Mouse (Mus musculus) embryonic facial prominence, embryonic 15.5 days (tissue): ENCODE measurements around the gene BC048507. TPM values are rescaled to one million over a fixed set of nuclear protein-coding genes. Genes with fewer than 3 reads are reported as not detected.
"Not testable (repeated sequence)": the region's sequence is repeated elsewhere in the genome, so short reads cannot be mapped to it uniquely, and the experiment has no call there.

Experiments used
- ATAC-seq: fragments of 200-750 bp; cut with Nextera tagmentation; 2 replicates; pipeline ENCODE4 v1.8.0; 2017; ENCODE audit warnings: low read depth, moderate TSS enrichment; ENCODE audit not compliant: insufficient number of reproducible peaks, low FRiP score, low TSS enrichment
- H3K27ac ChIP-seq: fragments of 300-500 bp; sonication (generic); replicated peaks from 2 replicates; pipeline ENCODE4 v1.5.1; 2015; ENCODE audit warnings: mild to moderate bottlenecking, inconsistent platforms
- H3K27me3 ChIP-seq: fragments of 300-500 bp; sonication (generic); 2 replicates; pipeline ENCODE4 v1.6.1; 2015; ENCODE audit warnings: inconsistent platforms
- H3K36me3 ChIP-seq: fragments of 300-500 bp; sonication (generic); 2 replicates; pipeline ENCODE4 v1.6.1; 2015; ENCODE audit warnings: mild to moderate bottlenecking, inconsistent platforms
- H3K4me1 ChIP-seq: fragments of 300-500 bp; sonication (generic); 2 replicates; pipeline ENCODE4 v1.6.1; 2015; ENCODE audit warnings: inconsistent platforms
- H3K4me2 ChIP-seq: fragments of 300-500 bp; sonication (generic); replicated peaks from 2 replicates; pipeline ENCODE4 v1.6.1; 2015; ENCODE audit warnings: mild to moderate bottlenecking, inconsistent platforms
- H3K4me3 ChIP-seq: fragments of 300-500 bp; sonication (generic); replicated peaks from 2 replicates; pipeline ENCODE4 v1.5.1; 2015; ENCODE audit warnings: mild to moderate bottlenecking, inconsistent platforms
- H3K9ac ChIP-seq: fragments of 300-500 bp; sonication (generic); 2 replicates; pipeline ENCODE4 v1.6.1; 2015; ENCODE audit warnings: inconsistent platforms
- H3K9me3 ChIP-seq: fragments of 300-500 bp; sonication (generic); replicated peaks from 2 replicates; pipeline ENCODE4 v1.6.1; 2016; ENCODE audit warnings: inconsistent platforms
- WGBS: fragments of 180-500 bp; shearing (Covaris S2); methylation state at CpG from one replicate; pipeline ENCODE4 v1.1.7; 2015; 5-methylcytosine and 5-hydroxymethylcytosine counted together
- polyA plus RNA-seq: library from polyadenylated mRNA; unstranded; fragments of >200 nt; fragmentation: Nextera tagmentation; extraction: Ambion mirVana; gene quantifications from 2 replicates; pipeline ENCODE4 v1.2.1, GENCODE M21; 2015

BC048507 gene
- polyA plus RNA-seq, 1 experiment from 2014 or later, result not detected

GRCm38 (mm10) chr13:67857317-67857716 is 5.8 kb upstream of the BC048507 start:
- Histone ChIP-seq H3K4me3 (no peak overlapping the region), H3K9me3 (no peaks in the 10 kb centered on the region), H3K9ac (no peak overlapping the region), H3K27ac (no peak overlapping the region), H3K36me3 (no peaks in the 10 kb centered on the region), H3K27me3 (no peaks in the 10 kb centered on the region), H3K4me2 (no peak overlapping the region), H3K4me1 (no peaks in the 10 kb centered on the region)
- WGBS, result 29% methylated on average over 1 of the region's 1 CpGs
- ATAC-seq, result no peak

DNA sequence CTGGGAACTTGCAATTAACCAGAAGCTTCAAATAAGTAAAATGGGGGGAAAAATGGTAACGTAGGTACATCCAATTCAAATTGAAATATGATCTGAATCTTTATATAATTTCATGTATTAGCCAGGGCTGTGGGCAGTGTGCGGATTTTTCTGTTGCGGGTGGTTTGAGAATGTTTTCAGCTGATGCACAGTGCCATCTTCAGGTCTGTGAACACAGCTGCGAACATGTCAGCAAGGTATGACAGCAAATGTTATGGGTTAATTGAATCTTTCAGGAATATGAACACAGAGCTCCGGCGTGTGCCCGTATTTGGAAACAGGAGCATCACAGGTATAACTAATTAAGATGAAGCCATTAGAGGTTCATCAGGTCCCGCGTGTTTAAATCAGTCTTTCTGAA is 618 bp upstream of the BC048507 start:
- Histone ChIP-seq H3K9ac (no peak overlapping the region), H3K27ac (no peak overlapping the region), H3K9me3 (no peaks in the 10 kb centered on the region), H3K4me1 (no peaks in the 10 kb centered on the region), H3K4me2 (no peak overlapping the region), H3K36me3 (no peaks in the 10 kb centered on the region), H3K4me3 (no peak overlapping the region), H3K27me3 (no peaks in the 10 kb centered on the region)
- no peak for ATAC-seq
- WGBS, result 77% methylated on average over 9 of the region's 9 CpGs

- no peak overlapping the region for H3K4me2 ChIP-seq
- no peaks in the 10 kb centered on the region for H3K9me3 ChIP-seq
- no peaks in the 10 kb centered on the region for H3K27me3 ChIP-seq
- 62% methylated on average over 5 of the region's 5 CpGs for WGBS
- H3K27ac ChIP-seq, result no peak overlapping the region
- H3K9ac ChIP-seq, result no peak overlapping the region
- no peak for ATAC-seq
- no peak overlapping the region for H3K4me3 ChIP-seq
- H3K36me3 ChIP-seq, result no peaks in the 10 kb centered on the region
- H3K4me1 ChIP-seq, result no peaks in the 10 kb centered on the region
Observed at GRCm38 (mm10) chr13:67864764-67865350, 1.7 kb downstream of the BC048507 start.

- H3K36me3 ChIP-seq, result no peaks in the 10 kb centered on the region
- no peak overlapping the region for H3K4me2 ChIP-seq
- no peaks in the 10 kb centered on the region for H3K27me3 ChIP-seq
- ATAC-seq, result no peak
- 31% methylated on average over 3 of the region's 3 CpGs for WGBS
- no peak overlapping the region for H3K4me3 ChIP-seq
- H3K4me1 ChIP-seq, result no peaks in the 10 kb centered on the region
- no peak overlapping the region for H3K27ac ChIP-seq
- no peak overlapping the region for H3K9ac ChIP-seq
- H3K9me3 ChIP-seq, result no peaks in the 10 kb centered on the region
Observed at GRCm38 (mm10) chr13:67867899-67868298, 4.8 kb downstream of the BC048507 start.

- not testable (repeated sequence) for ATAC-seq, H3K4me2 ChIP-seq
Observed at GRCm38 (mm10) chr13:67876049-67876698, 13.0 kb downstream of the BC048507 start.

GRCm38 (mm10) chr13:67876699-67877254 is 13.7 kb downstream of the BC048507 start:
- Histone ChIP-seq H3K9me3 (no peaks in the 10 kb centered on the region), H3K9ac (no peak overlapping the region), H3K4me3 (no peak overlapping the region), H3K27me3 (no peaks in the 10 kb centered on the region), H3K4me2 (no peak overlapping the region), H3K4me1 (no peaks in the 10 kb centered on the region), H3K27ac (no peak overlapping the region), H3K36me3 (no peaks in the 10 kb centered on the region)
- WGBS, result 59% methylated on average over 6 of the region's 7 CpGs
- ATAC-seq, result no peak

More at GRCm38 (mm10) chr13:67876049-67876698, 13.0 kb downstream of the BC048507 start:
- not testable (repeated sequence) for H3K36me3 ChIP-seq, H3K9ac ChIP-seq, H3K9me3 ChIP-seq, H3K4me3 ChIP-seq, H3K27ac ChIP-seq, H3K4me1 ChIP-seq, H3K27me3 ChIP-seq
- 31% methylated on average over 7 of the region's 12 CpGs for WGBS

GRCm38 (mm10) chr13:67883966-67884365 is 20.8 kb downstream of the BC048507 start:
- H3K4me2 ChIP-seq, result no peak overlapping the region
- H3K27ac ChIP-seq, result no peak overlapping the region
- H3K9ac ChIP-seq, result no peak overlapping the region
- no peak for ATAC-seq
- no peaks in the 10 kb centered on the region for H3K27me3 ChIP-seq
- H3K36me3 ChIP-seq, result no peaks in the 10 kb centered on the region
- 0 out of 2 replicates have a peak, but pooled peaks cover 3% of the 10 kb centered on the region for H3K9me3 ChIP-seq
- H3K4me1 ChIP-seq, result no peaks in the 10 kb centered on the region
- 91% methylated on average over 8 of the region's 8 CpGs for WGBS
- H3K4me3 ChIP-seq, result no peak overlapping the region

GRCm38 (mm10) chr13:67909759-67910158 is 46.6 kb downstream of the BC048507 start:
- Histone ChIP-seq H3K27me3 (no peaks in the 10 kb centered on the region), H3K4me2 (no peak overlapping the region), H3K36me3 (no peaks in the 10 kb centered on the region), H3K9ac (no peak overlapping the region), H3K9me3 (peaks cover 9% of the 10 kb centered on the region), H3K4me3 (no peak overlapping the region), H3K4me1 (no peaks in the 10 kb centered on the region), H3K27ac (no peak overlapping the region)
- 33% methylated on average over 5 of the region's 5 CpGs for WGBS
- ATAC-seq, result no peak

Other genes with a start within 250 kb of the BC048507 start
- not detected in 2 replicates for gene Gm49345, start 225.6 kb upstream of the BC048507 start, polyA plus RNA-seq
- 2.5 and 2.8 TPM in 2 replicates for gene Zfp729a, start 225.5 kb upstream of the BC048507 start, polyA plus RNA-seq
- 12.5 and 12.8 TPM in 2 replicates for gene Zfp738, start 176.3 kb upstream of the BC048507 start, polyA plus RNA-seq
- 6.1 and 7.0 TPM in 2 replicates for gene Zfp65, start 134.2 kb upstream of the BC048507 start, polyA plus RNA-seq
- 4.4 and 4.9 TPM in 2 replicates for gene Zfp85, start 108.1 kb upstream of the BC048507 start, polyA plus RNA-seq
- 1.8 and 3.0 TPM in 2 replicates for gene Zfp493, start 83.6 kb upstream of the BC048507 start, polyA plus RNA-seq
- gene Zfp273, start 49.6 kb upstream of the BC048507 start, polyA plus RNA-seq, result 7.2 and 8.3 TPM in 2 replicates
- 3.3 and 4.7 TPM in 2 replicates for gene Gm10037, start 32.2 kb upstream of the BC048507 start, polyA plus RNA-seq